ENCODE assay signal across 20 mouse cellular contexts in the genomic region with DNA sequence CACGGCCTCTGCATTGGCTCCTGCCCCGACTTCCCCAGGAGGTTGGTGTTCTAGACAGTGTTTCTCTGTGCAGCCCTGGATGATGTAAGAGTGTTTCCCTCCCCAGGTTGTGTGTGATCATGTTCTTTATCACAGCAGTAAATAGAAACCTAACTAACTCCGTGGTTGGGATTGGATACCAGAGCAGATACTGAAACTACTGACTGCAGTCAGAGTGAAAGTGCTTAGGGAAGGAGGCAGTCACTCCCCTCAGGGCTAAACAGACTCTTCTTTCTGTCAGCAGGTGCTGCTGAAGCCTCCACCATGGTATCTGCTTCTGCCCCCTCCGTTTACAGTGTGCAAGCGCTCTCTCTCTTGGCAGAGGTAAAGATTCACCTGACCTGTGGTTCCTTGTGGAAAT. TPM values are rescaled to one million over a fixed set of nuclear protein-coding genes. Genes with fewer than 3 reads are reported as not detected.
DNase-seq lines count a peak whose midpoint lies in the region; ATAC-seq and TF ChIP-seq lines count a peak whose summit lies in the region.
"Had no signal": no experiment of that assay in that cellular context is flagged by ENCODE, and none has a peak within 500 bp of the region (broad histone marks: within the 10 kb centered on the region; RNA-seq: fewer than 3 reads in every experiment).

No protein-coding gene starts in this region.

- TF ChIP-seq CTCF in layer of hippocampus, adult 2 months (conservative IDR thresholded peaks at IDR 0.05) = no peak
- no peak for TF ChIP-seq CTCF in lung, postnatal 0 days (IDR thresholded peaks at IDR 0.05)

- no peak overlapping the region for H3K9ac ChIP-seq in lung, postnatal 0 days (replicated peaks; ENCODE audit: low read depth)
- H3K9ac ChIP-seq in forebrain, embryonic 16.5 days (replicated peaks; ENCODE audit: low read depth, low read length) = no peak overlapping the region
- H3K9ac ChIP-seq: forebrain, embryonic 13.5 days; heart, embryonic 15.5 days; kidney, embryonic 15.5 days; limb, embryonic 13.5 days; lung, embryonic 15.5 days had no signal

- H3K36me3 ChIP-seq in myocyte (ENCODE audit: control insufficient read depth, insufficient read depth) = no peaks in the 10 kb centered on the region
- 0 out of 2 replicates have a peak, but pooled peaks cover 12% of the 10 kb centered on the region for H3K36me3 ChIP-seq in lung, postnatal 0 days (ENCODE audit: insufficient read depth, low read length)
- peaks cover 3% of the 10 kb centered on the region; the same call in 1 of the 2 replicates for H3K36me3 ChIP-seq in forebrain, embryonic 16.5 days (ENCODE audit: control insufficient read depth, insufficient read depth)
- H3K36me3 ChIP-seq: embryonic facial prominence, embryonic 10.5 days; heart, embryonic 15.5 days; limb, embryonic 13.5 days; lung, embryonic 15.5 days had no signal

- DNase-seq in layer of hippocampus, adult 2 months (ENCODE audit: low spot score in 2 of 2) = no peak
- DNase-seq in layer of hippocampus, adult 9-10 months (ENCODE audit: low spot score) = no peak
- peak; percentile 52 for DNase-seq in CD4-positive helper T cell, adult 2 months (ENCODE audit: low read depth, low spot score)
- DNase-seq in T-cell, adult 2 months (ENCODE audit: low spot score) = no peak
- no peak for DNase-seq in lung, postnatal 0 days (ENCODE audit: low spot score)
- DNase-seq: cerebellum, adult 11 months; heart, adult 11 months; thymus, postnatal 36 days had no signal

- H3K79me2 ChIP-seq in myocyte (ENCODE audit: control insufficient read depth, insufficient read depth) = no peaks in the 10 kb centered on the region

- peak overlapping the region; percentile 75; the same call in 1 of the 2 replicates for H3K27ac ChIP-seq in layer of hippocampus, adult 2 months
- no peak overlapping the region for H3K27ac ChIP-seq in lung, postnatal 0 days (ENCODE audit: low read length)
- H3K27ac ChIP-seq in forebrain, embryonic 16.5 days (ENCODE audit: low read length) = no peak overlapping the region
- H3K27ac ChIP-seq: embryonic facial prominence, embryonic 10.5 days; forebrain, embryonic 13.5 days; heart, embryonic 15.5 days; hindbrain, postnatal 0 days; kidney, embryonic 15.5 days; limb, embryonic 13.5 days had no signal

- no peak for TF ChIP-seq EP300 in lung, postnatal 0 days (IDR thresholded peaks at IDR 0.05)

- ATAC-seq in granulocyte monocyte progenitor cell, adult 5-6 weeks (replicated peaks; ENCODE audit: poor library complexity, severe bottlenecking) = peak; percentile 70
- no peak for ATAC-seq in lung, postnatal 0 days
- ATAC-seq in forebrain, embryonic 16.5 days = no peak
- ATAC-seq: forebrain, embryonic 13.5 days; hindbrain, postnatal 0 days; midbrain, embryonic 16.5 days had no signal

- peak overlapping the region; percentile 55 for H3K4me2 ChIP-seq in myocyte (ENCODE audit: low read depth)
- H3K4me2 ChIP-seq in lung, postnatal 0 days (replicated peaks; ENCODE audit: low read depth, low read length) = no peak overlapping the region
- H3K4me2 ChIP-seq in forebrain, embryonic 16.5 days (ENCODE audit: low read length) = no peak overlapping the region
- H3K4me2 ChIP-seq: forebrain, embryonic 13.5 days; heart, embryonic 15.5 days; kidney, embryonic 15.5 days; limb, embryonic 13.5 days; lung, embryonic 15.5 days had no signal

- TF ChIP-seq POLR2A in myocyte (IDR thresholded peaks at IDR 0.05; ENCODE audit: insufficient read length, low read depth) = no peak

- no peaks in the 10 kb centered on the region; the same call in 1 of the 2 replicates for H3K4me1 ChIP-seq in lung, postnatal 0 days (ENCODE audit: insufficient read depth, low read depth, low read length)
- H3K4me1 ChIP-seq in forebrain, embryonic 16.5 days (replicated peaks; ENCODE audit: control insufficient read depth, insufficient read depth, low read length) = no peaks in the 10 kb centered on the region
- H3K4me1 ChIP-seq: forebrain, embryonic 13.5 days had no signal

- no peaks in the 10 kb centered on the region for H3K27me3 ChIP-seq in myocyte (ENCODE audit: control insufficient read depth, insufficient read depth, insufficient read length)
- no peaks in the 10 kb centered on the region for H3K27me3 ChIP-seq in lung, postnatal 0 days (replicated peaks; ENCODE audit: insufficient read depth, low read length)
- no peaks in the 10 kb centered on the region for H3K27me3 ChIP-seq in forebrain, embryonic 16.5 days (replicated peaks; ENCODE audit: control insufficient read depth, insufficient read depth, low read length)
- H3K27me3 ChIP-seq: forebrain, embryonic 13.5 days; heart, embryonic 15.5 days; kidney, embryonic 15.5 days; limb, embryonic 13.5 days; lung, embryonic 15.5 days had no signal

- H3K4me3 ChIP-seq in layer of hippocampus, adult 2 months = no peak overlapping the region
- no peak overlapping the region for H3K4me3 ChIP-seq in myocyte
- no peak overlapping the region for H3K4me3 ChIP-seq in lung, postnatal 0 days (ENCODE audit: low read depth, low read length)
- H3K4me3 ChIP-seq in forebrain, embryonic 16.5 days (replicated peaks; ENCODE audit: low read length) = no peak overlapping the region
- H3K4me3 ChIP-seq: embryonic facial prominence, embryonic 10.5 days; forebrain, embryonic 13.5 days; heart, embryonic 15.5 days; kidney, embryonic 15.5 days; limb, embryonic 13.5 days; lung, embryonic 15.5 days; megakaryocyte, embryonic 14.5 days had no signal

- H3ac ChIP-seq in myocyte (ENCODE audit: control insufficient read depth, insufficient read length) = no peak overlapping the region

- WGBS in lung, postnatal 0 days = 66% methylated on average over 5 of the region's 5 CpGs
- WGBS in forebrain, embryonic 16.5 days = 70% methylated on average over 5 of the region's 5 CpGs

- no peaks in the 10 kb centered on the region for H3K9me3 ChIP-seq in lung, postnatal 0 days (ENCODE audit: low read length)
- H3K9me3 ChIP-seq in forebrain, embryonic 16.5 days (ENCODE audit: control insufficient read depth, low read length) = no peaks in the 10 kb centered on the region
- H3K9me3 ChIP-seq: embryonic facial prominence, embryonic 10.5 days; forebrain, embryonic 13.5 days; heart, embryonic 15.5 days; kidney, embryonic 15.5 days; limb, embryonic 13.5 days; lung, embryonic 15.5 days; megakaryocyte, embryonic 14.5 days had no signal

TF ChIP-seq in myocyte, 11 proteins besides CTCF, POLR2A, EP300 and RAD21:
- TF ChIP-seq USF1 (IDR thresholded peaks at IDR 0.05; ENCODE audit: low read depth) (no peak), TCF3 (IDR thresholded peaks at IDR 0.05; ENCODE audit: insufficient read length, low read depth) (no peak)
TF ChIP-seq in myocyte: peak in this region for 0.

RNA-seq across cellular contexts. Expression of gene Morc3, which starts 33.3 kb away (rescaled TPM):
- 10 to 100 TPM; 32.6 to 34.7 TPM for total RNA-seq in layer of hippocampus, adult 2 months (2021)
- 74.0 and 110 TPM in 2 replicates for total RNA-seq in granulocyte monocyte progenitor cell, adult 5-6 weeks (2014; fragmentation: Nextera tagmentation)
- total RNA-seq in granulocyte monocyte progenitor cell, adult 5-6 weeks (2017) = 172 and 330 TPM in 2 replicates
- 10.6 TPM for polyA plus RNA-seq in myocyte (2012; fragmentation: generic; extraction: Trizol)
- 20.8 and 26.5 TPM in 2 replicates for polyA plus RNA-seq in lung, postnatal 0 days (2015; fragmentation: Nextera tagmentation; extraction: Ambion mirVana)
- polyA plus RNA-seq in forebrain, embryonic 16.5 days (2015; fragmentation: Nextera tagmentation; extraction: Ambion mirVana) = 38.2 and 39.7 TPM in 2 replicates
